15 mouse cellular contexts compared by ENCODE assay signal in the genomic region with DNA sequence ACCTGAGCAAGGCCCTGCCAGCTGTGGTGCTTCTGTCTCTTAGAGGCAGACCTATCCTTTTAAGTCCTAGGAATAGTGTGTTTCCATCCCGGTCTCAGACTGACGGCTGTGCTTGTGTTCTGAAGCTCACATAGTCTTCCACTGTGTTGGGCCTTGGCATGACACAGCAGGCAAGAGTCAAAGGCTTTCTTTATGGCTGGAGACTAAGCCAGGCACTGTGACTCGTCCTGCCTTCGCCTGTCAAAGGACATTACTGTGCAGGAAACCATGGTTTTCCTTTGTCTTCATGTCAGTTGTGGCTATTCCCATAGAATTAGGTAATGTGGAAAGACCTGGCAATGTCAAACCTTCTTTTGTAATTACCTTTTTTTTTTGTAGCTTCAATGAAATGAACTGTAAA.
DNase-seq lines count a peak whose midpoint lies in the region; ATAC-seq and TF ChIP-seq lines count a peak whose summit lies in the region.
"Had no signal": no experiment of that assay in that cellular context is flagged by ENCODE, and none has a peak within 500 bp of the region (broad histone marks: within the 10 kb centered on the region; RNA-seq: fewer than 3 reads in every experiment).

No protein-coding gene starts in this region.

- ATAC-seq in kidney, postnatal 0 days (replicated peaks; ENCODE audit: low FRiP score, low read depth): no peak
- peak; percentile 46; the same call in 1 of the 2 replicates for ATAC-seq in hindbrain, embryonic 14.5 days (ENCODE audit: low FRiP score)
- no peak for ATAC-seq in frontal cortex, adult (ENCODE audit: low TSS enrichment)
- ATAC-seq: liver, postnatal 0 days had no signal

- no peaks in the 10 kb centered on the region for H3K27me3 ChIP-seq in kidney, postnatal 0 days (ENCODE audit: insufficient read depth, low read length)
- H3K27me3 ChIP-seq in ES-Bruce4 (ENCODE audit: control insufficient read depth, insufficient read depth, low read length, poor library complexity, severe bottlenecking): no peaks in the 10 kb centered on the region
- H3K27me3 ChIP-seq in hindbrain, embryonic 14.5 days (ENCODE audit: control insufficient read depth, insufficient read depth, low read length): no peaks in the 10 kb centered on the region

- 54% methylated on average over 4 of the region's 4 CpGs for WGBS in kidney, postnatal 0 days
- WGBS in hindbrain, embryonic 14.5 days: 30% methylated on average over 4 of the region's 4 CpGs

- intact Hi-C loops in gastrocnemius, adult 2 months (cut with DNase I): no loop called here

- H3K4me1 ChIP-seq in kidney, postnatal 0 days (replicated peaks; ENCODE audit: insufficient read depth, low read length): 0 out of 2 replicates have a peak, but pooled peaks cover 2% of the 10 kb centered on the region
- peaks cover 5% of the 10 kb centered on the region for H3K4me1 ChIP-seq in ES-Bruce4 (ENCODE audit: control insufficient read depth, insufficient read depth, low read length)
- H3K4me1 ChIP-seq in hindbrain, embryonic 14.5 days (replicated peaks; ENCODE audit: control insufficient read depth, insufficient read depth, low read length): no peaks in the 10 kb centered on the region; the same call in 1 of the 2 replicates

- no peaks in the 10 kb centered on the region for H3K9me3 ChIP-seq in kidney, postnatal 0 days (replicated peaks; ENCODE audit: low read length)
- no peaks in the 10 kb centered on the region for H3K9me3 ChIP-seq in ES-Bruce4 (replicated peaks; ENCODE audit: control insufficient read depth, insufficient read depth, low read length, poor library complexity, severe bottlenecking)
- H3K9me3 ChIP-seq in hindbrain, embryonic 14.5 days (ENCODE audit: control insufficient read depth, low read length): no peaks in the 10 kb centered on the region
- H3K9me3 ChIP-seq: forebrain, embryonic 10.5 days had no signal

- no peak overlapping the region for H3K4me3 ChIP-seq in gastrocnemius, adult 2 months
- no peak overlapping the region for H3K4me3 ChIP-seq in kidney, postnatal 0 days (replicated peaks; ENCODE audit: low read depth, low read length)
- H3K4me3 ChIP-seq in ES-Bruce4 (ENCODE audit: low read depth, low read length): no peak overlapping the region
- no peak overlapping the region for H3K4me3 ChIP-seq in hindbrain, embryonic 14.5 days (replicated peaks; ENCODE audit: low read length)
- H3K4me3 ChIP-seq: forebrain, embryonic 10.5 days had no signal

- TF ChIP-seq EP300 in ES-Bruce4 (IDR thresholded peaks at IDR 0.05; ENCODE audit: insufficient read depth, low read depth, low read length): no peak

- peak overlapping the region; percentile 9; the same call in 1 of the 2 replicates for H3K27ac ChIP-seq in gastrocnemius, adult 2 months
- H3K27ac ChIP-seq in kidney, postnatal 0 days: peak overlapping the region; percentile 19; the same call in 1 of the 2 replicates
- peak overlapping the region; percentile 9; the same call in 1 of the 2 replicates for H3K27ac ChIP-seq in ES-Bruce4 (ENCODE audit: insufficient read depth, low read length)
- H3K27ac ChIP-seq in hindbrain, embryonic 14.5 days: no peak overlapping the region
- H3K27ac ChIP-seq: forebrain, embryonic 10.5 days had no signal

- no peak for DNase-seq in gastrocnemius, adult 2 months
- DNase-seq in gastrocnemius, postnatal 25 days: no peak
- no peak for DNase-seq in kidney, postnatal 0 days (ENCODE audit: low spot score)
- no peak for DNase-seq in kidney, postnatal 10 days
- no peak for DNase-seq in hindbrain, embryonic 14.5 days (ENCODE audit: low spot score)
- no peak for DNase-seq in spleen, postnatal 14 days (ENCODE audit: low spot score in 2 of 2)
- DNase-seq: adrenal gland, postnatal 10 days; kidney, adult 11 months; left cerebral cortex, postnatal 4 days; liver, postnatal 0 days; right cerebral cortex, adult 18-20 months; thymus, postnatal 14 days had no signal

- no peak overlapping the region for H3K4me2 ChIP-seq in kidney, postnatal 0 days (ENCODE audit: low read length)
- H3K4me2 ChIP-seq in hindbrain, embryonic 14.5 days (replicated peaks): no peak overlapping the region

- peaks cover 7% of the 10 kb centered on the region; the same call in 1 of the 2 replicates for H3K36me3 ChIP-seq in kidney, postnatal 0 days (ENCODE audit: insufficient read depth, low read length)
- H3K36me3 ChIP-seq in ES-Bruce4 (ENCODE audit: control insufficient read depth, insufficient read depth, low read length, poor library complexity, severe bottlenecking): no peaks in the 10 kb centered on the region
- H3K36me3 ChIP-seq in hindbrain, embryonic 14.5 days (replicated peaks; ENCODE audit: control insufficient read depth, insufficient read depth): no peaks in the 10 kb centered on the region

- no peak overlapping the region for H3K9ac ChIP-seq in kidney, postnatal 0 days (ENCODE audit: low read depth, low read length)
- no peak overlapping the region for H3K9ac ChIP-seq in ES-Bruce4 (ENCODE audit: low read depth, poor library complexity, severe bottlenecking)
- no peak overlapping the region for H3K9ac ChIP-seq in hindbrain, embryonic 14.5 days
- H3K9ac ChIP-seq: liver, postnatal 0 days had no signal

- TF ChIP-seq CTCF in gastrocnemius, adult 2 months (IDR thresholded peaks at IDR 0.05): no peak
- TF ChIP-seq CTCF in kidney, postnatal 0 days (IDR thresholded peaks at IDR 0.05; ENCODE audit: low read depth): no peak
- TF ChIP-seq CTCF in ES-Bruce4 (IDR thresholded peaks at IDR 0.05; ENCODE audit: low read depth, low read length): no peak

- TF ChIP-seq POLR2A in ES-Bruce4 (IDR thresholded peaks at IDR 0.05; ENCODE audit: insufficient read depth, low read length): no peak
